Mouse (Mus musculus) layer of hippocampus, adult 11-12 months (tissue): ENCODE results near the gene Fam172a.

Source experiments
- DNase-seq: peaks from one replicate; pipeline ENCODE4 v3.0.0; 2022; ENCODE audit warnings: low spot score

Gene Fam172a

GRCm38 (mm10) chr13:78102337-78102736, 400.5 kb downstream of the Fam172a start:
- no peak for DNase-seq

DNA sequence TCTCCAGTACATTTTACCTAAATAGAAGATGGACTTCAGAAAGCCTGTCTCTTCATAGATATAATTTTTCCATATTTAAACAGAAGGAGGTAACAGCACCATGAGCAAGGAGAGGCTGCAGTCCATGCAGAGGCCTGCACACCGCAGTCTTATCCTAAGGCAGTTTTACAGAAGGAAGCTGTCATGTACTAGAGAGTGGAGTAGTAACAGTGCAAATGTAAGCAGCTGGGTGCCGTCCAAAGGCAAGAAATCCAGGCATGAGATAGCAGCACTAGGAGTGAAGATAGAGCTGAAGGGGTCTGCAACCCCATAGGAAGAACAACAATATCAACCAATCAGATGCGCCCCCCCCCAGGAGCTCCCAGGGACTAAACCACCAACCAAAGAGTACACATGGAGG, 403.0 kb downstream of the Fam172a start:
- no peak for DNase-seq

DNA sequence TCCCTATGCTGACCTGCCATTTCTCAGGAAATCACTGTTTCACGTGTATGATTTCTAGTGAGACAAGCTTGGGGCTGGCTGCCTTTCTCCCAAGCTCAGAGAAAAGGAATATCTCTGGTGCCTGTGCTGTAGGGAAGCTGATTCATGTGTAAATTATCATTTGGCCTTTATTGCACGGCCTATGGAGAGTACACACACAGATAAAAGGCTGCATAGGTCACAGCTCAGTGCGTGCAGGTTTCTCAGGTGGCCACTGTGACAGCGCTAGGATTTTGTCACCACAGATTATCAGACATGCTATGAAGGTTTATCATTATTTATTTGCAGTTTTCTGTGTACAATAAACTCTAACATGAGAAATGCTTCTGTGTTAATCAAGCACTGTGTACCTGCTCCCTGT, 408.8 kb downstream of the Fam172a start:
- no peak for DNase-seq

GRCm38 (mm10) chr13:78113978-78114377, 412.1 kb downstream of the Fam172a start:
- no peak for DNase-seq

GRCm38 (mm10) chr13:78118715-78119114, 416.9 kb downstream of the Fam172a start:
- DNase-seq = no peak

GRCm38 (mm10) chr13:78121991-78122390, 420.2 kb downstream of the Fam172a start:
- DNase-seq = no peak

DNA sequence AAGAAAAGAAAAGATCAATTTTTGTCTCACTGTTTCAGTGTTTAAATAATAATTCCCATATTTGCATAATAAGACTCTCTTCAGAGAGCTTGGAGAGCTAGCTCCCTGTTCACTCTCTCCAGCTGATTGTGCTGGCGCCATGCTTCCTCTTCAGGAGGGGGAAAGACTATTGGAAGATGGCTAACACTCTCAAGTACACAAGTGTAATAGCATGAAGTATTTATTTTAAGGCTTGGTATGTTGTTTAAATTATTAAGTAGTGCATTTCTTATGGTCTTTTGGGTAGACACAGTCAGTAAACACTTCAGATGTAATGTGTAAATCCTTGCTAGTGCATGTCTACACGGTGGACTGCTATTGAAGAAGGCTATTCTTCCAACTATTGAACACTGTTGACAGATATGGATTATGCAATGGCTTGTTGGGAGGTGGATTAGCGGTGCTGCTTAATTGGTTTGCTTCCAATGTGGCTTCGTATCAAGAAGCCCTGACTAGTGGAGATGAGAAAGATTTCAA, 422.1 kb downstream of the Fam172a start:
- no peak for DNase-seq

- no peak for DNase-seq
Measured at GRCm38 (mm10) chr13:78157465-78157864, 455.6 kb downstream of the Fam172a start.

DNA sequence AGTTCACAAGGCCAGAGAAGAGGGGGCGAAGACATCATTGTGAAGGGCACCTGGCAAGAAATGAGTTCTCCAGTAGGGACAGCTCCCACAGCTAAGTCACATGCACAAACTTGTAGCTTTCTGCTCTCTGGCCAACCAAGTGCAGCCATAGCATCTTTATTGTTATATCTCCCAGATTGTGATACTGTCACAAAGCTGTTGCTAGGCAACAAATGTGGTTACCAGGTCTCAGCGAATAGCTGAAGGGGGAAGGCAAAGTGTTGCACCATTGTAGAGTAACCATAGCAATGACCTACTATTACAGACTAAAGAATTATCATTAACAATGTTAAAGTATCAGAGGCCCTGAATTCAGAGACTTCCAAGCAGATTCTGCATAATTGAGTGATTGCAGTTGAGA, 460.3 kb downstream of the Fam172a start:
- DNase-seq = peak; percentile 35

- DNase-seq = peak; percentile 83
Measured at GRCm38 (mm10) chr13:78163087-78163958, 461.5 kb downstream of the Fam172a start.

DNA sequence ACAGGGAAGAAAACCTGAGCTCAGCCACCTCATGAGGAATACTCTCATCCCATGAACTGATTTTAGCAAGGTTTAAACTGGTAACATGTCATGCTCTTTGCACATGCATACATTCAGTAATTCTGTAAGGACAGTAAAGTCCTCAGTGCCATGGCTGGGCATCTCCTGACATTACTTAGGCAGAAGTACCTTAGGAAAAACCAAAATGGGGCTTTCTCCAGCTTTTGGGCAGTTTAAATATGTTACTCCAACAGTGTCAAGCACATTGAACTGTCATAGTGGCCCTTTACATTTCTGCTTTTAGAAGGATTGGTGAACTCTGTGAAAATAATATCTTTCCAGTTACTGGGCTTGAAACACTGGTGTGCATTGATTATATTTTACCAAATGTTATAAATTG, 463.1 kb downstream of the Fam172a start:
- no peak for DNase-seq

DNA sequence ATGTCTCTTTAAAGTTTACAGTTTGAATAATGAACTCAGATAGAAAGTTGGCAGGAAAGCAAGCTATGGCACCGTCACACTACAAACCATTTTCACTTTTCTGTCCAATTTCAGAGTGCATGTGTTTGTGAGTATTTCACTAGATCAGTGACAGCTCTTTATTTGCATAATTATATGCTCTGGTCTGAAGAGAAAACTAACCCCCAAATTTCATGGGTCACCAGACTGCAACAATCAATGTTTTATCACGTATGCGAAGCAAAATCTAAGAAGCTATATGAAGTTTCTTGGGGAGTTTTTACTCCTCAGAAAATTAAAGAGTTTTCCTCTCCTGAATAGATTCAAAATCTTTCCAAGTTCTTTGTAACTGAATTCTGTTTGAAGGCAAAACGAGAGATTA, 466.3 kb downstream of the Fam172a start:
- DNase-seq = no peak

DNA sequence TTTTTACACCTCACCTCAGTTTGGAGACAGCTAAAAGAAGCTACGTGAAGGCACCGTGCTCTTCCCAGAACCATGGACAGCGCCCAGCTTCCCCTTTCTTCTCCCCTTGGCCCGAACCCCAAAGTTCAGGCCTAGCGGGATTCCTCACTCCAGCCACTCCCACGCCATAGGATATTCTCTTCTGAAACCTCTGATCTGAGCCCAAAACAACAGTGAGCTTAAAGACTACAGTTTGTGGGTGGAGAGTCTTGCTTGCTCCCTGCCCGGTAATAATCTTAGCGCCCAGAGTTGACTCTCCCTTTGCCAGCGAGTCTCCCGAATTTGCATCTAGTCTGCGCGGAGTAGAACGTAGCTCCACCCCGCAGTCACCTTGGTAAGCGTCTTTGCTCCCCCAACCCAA, 469.5 kb downstream of the Fam172a start:
- DNase-seq = no peak

DNA sequence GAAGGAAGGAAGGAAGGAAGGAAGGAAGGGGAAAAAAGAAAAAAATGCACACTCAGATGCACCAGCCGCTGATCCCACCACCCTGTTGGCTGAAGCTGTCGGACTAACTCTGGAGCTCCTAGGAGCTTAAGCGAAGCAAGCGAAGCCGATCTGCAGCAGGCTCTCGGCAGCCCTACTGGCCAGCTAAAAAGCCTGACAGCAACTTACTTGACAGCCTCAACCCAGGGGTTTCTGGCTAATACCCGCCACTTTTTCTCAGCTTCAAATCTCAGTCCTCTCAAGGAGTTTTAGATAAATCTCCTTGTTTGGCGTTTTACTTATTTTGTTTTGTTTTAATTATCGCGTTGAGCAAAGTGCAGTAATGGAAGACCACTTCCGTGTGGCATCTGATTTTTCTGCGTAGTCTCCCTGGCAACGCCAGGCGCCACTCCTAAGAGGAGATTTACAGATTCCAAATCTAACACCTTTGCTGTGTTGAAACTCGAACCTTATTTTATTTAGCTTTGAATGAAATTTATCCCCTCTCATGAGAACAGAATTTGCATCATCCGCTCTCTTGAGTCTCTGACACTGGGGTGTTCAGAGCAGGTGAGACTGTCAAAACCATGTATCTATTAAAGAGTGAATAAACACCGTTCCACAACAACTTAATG, 470.3 kb downstream of the Fam172a start:
- no peak for DNase-seq

GRCm38 (mm10) chr13:78172861-78173260, 471.0 kb downstream of the Fam172a start:
- no peak for DNase-seq

- no peak for DNase-seq
Measured at GRCm38 (mm10) chr13:78174191-78174590, 472.4 kb downstream of the Fam172a start.

DNA sequence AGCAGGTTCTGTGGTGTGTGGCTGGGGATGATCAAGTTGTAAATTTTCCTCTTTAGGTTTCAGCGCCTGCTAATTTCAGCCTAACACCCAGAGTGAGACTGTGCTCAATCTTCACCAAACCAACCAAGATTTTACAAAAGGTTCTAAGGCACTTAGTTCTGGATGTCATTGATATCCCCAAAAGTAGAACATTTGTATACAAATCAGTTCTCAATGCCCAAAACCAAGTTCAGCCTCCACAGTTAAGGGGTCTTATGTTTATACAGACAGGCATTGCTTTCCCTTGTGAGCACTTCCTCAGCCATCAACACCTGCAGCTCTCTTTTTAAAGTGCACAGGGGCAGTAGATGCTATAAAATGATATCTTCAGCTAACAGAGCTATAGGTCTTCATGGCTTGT, 473.1 kb downstream of the Fam172a start:
- no peak for DNase-seq

DNA sequence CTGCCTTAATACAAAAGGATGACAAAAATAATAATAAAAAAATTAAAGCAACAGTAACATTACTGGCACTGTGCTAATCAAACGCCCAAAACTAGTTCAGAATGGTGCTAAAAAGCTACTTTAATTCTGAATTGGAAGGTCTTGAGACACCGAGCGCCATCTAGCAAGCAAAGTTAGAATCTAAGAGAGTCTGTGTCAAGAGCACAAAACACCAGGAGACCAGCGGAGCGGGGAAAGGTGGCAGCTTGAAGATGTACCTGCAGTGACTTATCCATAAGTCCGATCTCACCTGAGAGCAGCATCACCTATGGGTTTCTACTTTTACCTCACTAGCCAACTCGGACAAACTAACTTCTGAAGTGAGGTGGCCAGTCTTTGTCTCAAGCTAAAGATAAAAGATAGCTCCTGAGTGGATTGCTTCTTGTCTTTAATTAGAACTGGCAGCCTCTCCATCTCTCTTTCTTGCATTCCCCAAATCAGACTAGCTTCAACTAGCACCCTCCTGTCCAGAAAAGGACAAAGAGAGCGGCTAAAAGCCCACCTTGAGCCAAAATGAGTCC, 474.1 kb downstream of the Fam172a start:
- peak; percentile 67 for DNase-seq

DNA sequence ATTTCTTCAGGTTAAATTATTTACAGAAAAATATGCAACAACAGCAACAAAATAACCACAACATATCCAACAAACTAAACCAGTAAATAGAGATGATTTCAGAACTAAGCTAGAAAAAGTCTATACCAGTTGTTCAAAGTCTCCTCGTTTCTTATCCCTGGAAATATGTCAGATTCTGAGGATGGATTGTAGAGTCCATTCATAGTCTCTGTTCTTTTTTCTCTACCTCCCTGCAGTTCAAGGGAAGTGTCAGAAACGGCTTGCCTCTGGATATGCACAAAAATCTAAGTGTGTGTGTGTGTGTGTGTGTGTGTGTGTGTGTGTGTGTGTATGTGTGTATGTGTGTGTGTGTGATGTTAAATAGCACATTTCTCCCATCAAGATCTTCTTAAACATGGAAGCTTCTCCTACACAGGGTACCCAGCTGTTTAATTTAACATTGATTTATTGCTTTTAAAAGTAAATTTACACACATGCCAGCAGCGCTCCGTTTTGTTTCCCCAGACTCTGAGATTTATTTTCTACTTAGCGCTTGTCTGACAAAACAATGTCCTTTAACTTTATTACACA, 475.6 kb downstream of the Fam172a start:
- no peak for DNase-seq

DNA sequence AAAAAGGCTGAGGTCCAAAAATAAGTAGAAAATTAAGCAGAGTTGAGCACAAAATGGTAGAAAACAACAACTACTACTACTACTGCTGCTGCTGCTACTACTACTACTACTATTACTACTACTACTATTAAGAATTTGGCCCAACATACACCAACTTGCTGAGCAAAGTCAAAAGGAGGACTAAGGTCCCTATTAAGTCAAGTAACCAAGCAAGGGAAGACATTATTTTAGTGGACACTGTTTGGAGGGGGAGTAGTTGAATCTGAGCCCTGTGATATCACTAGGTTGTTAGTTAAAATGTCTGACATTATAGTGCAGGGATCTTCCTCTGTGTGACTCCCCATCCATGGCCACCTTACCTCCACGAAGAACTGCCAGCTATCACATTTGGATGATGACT, 476.2 kb downstream of the Fam172a start:
- no peak for DNase-seq

DNA sequence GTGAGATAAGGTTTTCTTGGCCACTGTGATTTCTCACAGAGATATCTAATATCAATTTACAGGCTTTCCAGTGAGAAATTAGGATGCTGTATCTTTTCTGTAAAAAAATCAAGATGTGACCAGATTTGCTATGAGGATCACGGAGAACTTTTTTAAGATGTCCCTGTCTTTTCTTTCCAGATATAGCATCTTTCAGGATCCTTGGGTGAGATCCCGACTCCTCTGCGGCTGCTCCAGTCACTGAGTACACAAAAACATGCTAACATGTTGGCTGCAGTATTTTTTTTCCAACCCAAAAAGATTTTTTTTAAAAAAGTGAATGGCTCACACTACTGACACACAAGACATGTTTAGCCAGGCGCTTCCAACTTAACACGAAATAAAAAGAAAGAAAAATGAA, 476.9 kb downstream of the Fam172a start:
- no peak for DNase-seq

GRCm38 (mm10) chr13:78179312-78180097, 477.7 kb downstream of the Fam172a start:
- no peak for DNase-seq
